Mouse (Mus musculus) erythroblast, embryonic 14.5 days (primary cell): ENCODE data around the gene Gnb3.

ENCODE experiments used
- GATA1 ChIP-seq: IDR thresholded peaks from 2 replicates; pipeline ENCODE4 v1.6.1; 2012; ENCODE audit warnings: low read length, inconsistent platforms, mixed read lengths
- TAL1 ChIP-seq: IDR thresholded peaks from 3 replicates; pipeline ENCODE4 v1.6.1; 2012; ENCODE audit warnings: low read length, inconsistent platforms, mixed read lengths

GRCm38 (mm10) chr6:124885956-124886381 lies 45.9 kb upstream of the Gnb3 start:
- TF ChIP-seq TAL1, result no peak
- no peak for TF ChIP-seq GATA1
